Mouse (Mus musculus) midbrain, embryonic 16.5 days (tissue): Measurements from ENCODE around the gene Itpk1. TPM values are rescaled to one million over a fixed set of nuclear protein-coding genes. Genes with fewer than 3 reads are reported as not detected.

Source experiments
- ATAC-seq: fragments of 200-750 bp; cut with Nextera tagmentation; 2 replicates; pipeline ENCODE4 v1.8.0; 2017; ENCODE audit warnings: moderate TSS enrichment
- H3K27ac ChIP-seq: fragments of 300-500 bp; sonication (generic); 2 replicates; pipeline ENCODE4 v1.5.1; 2014; ENCODE audit warnings: mild to moderate bottlenecking, low read length, mixed read lengths
- H3K27me3 ChIP-seq: fragments of 300-500 bp; sonication (generic); 2 replicates; pipeline ENCODE4 v1.6.1; 2014; ENCODE audit warnings: low read depth, low read length, mixed read lengths; ENCODE audit not compliant: control insufficient read depth, insufficient read depth
- H3K36me3 ChIP-seq: fragments of 300-500 bp; sonication (generic); 2 replicates; pipeline ENCODE4 v1.6.1; 2014; ENCODE audit warnings: mild to moderate bottlenecking, low read length, moderate library complexity, mixed read lengths; ENCODE audit not compliant: control insufficient read depth, insufficient read depth
- H3K4me1 ChIP-seq: fragments of 300-500 bp; sonication (generic); 2 replicates; pipeline ENCODE4 v1.6.1; 2014; ENCODE audit warnings: mild to moderate bottlenecking, low read length, mixed read lengths; ENCODE audit not compliant: control insufficient read depth, insufficient read depth
- H3K4me2 ChIP-seq: fragments of 300-500 bp; sonication (generic); 2 replicates; pipeline ENCODE4 v1.6.1; 2014; ENCODE audit warnings: mild to moderate bottlenecking, low read length, mixed read lengths
- H3K4me3 ChIP-seq: fragments of 300-500 bp; sonication (generic); 2 replicates; pipeline ENCODE4 v1.5.1; 2014; ENCODE audit warnings: low read depth, mild to moderate bottlenecking, low read length, moderate library complexity, mixed read lengths
- H3K9ac ChIP-seq: fragments of 300-500 bp; sonication (generic); 2 replicates; pipeline ENCODE4 v1.6.1; 2014; ENCODE audit warnings: low read depth, low read length, mixed read lengths
- H3K9me3 ChIP-seq: fragments of 300-500 bp; sonication (generic); replicated peaks from 2 replicates; pipeline ENCODE4 v1.6.1; 2014; ENCODE audit warnings: mild to moderate bottlenecking, low read length, mixed read lengths; ENCODE audit not compliant: control insufficient read depth, poor library complexity, severe bottlenecking
- WGBS: fragments of 180-500 bp; shearing (Covaris S2); extraction: QIAGEN DNeasy Blood & Tissue Kit; methylation state at CpG from one replicate; pipeline ENCODE4 v1.1.7; 2014; 5-methylcytosine and 5-hydroxymethylcytosine counted together
- polyA plus RNA-seq: library from polyadenylated mRNA; unstranded; fragments of >200 nt; fragmentation: Nextera tagmentation; extraction: Ambion mirVana; gene quantifications from 2 replicates; pipeline ENCODE4 v1.2.1, GENCODE M21; 2015

The Itpk1 gene
- polyA plus RNA-seq, 1 experiment from 2014 or later, result 39.3 TPM

- Histone ChIP-seq H3K4me3 (no peak overlapping the region), H3K9ac (no peak overlapping the region), H3K27me3 (no peaks in the 10 kb centered on the region), H3K36me3 (no peaks in the 10 kb centered on the region), H3K9me3 (no peaks in the 10 kb centered on the region), H3K27ac (no peak overlapping the region), H3K4me1 (peaks cover 38% of the 10 kb centered on the region), H3K4me2 (no peak overlapping the region)
- no peak for ATAC-seq
- 44% methylated on average over 1 of the region's 1 CpGs for WGBS
Measured at GRCm38 (mm10) chr12:102699156-102699555, 5.6 kb downstream of the Itpk1 start.

- 0% methylated on average over 1 of the region's 1 CpGs for WGBS
- H3K9ac ChIP-seq, result no peak overlapping the region
- peak; percentile 14; the same call in 1 of the 2 replicates for ATAC-seq
Measured at GRCm38 (mm10) chr12:102698089-102698684, 6.5 kb downstream of the Itpk1 start.

GRCm38 (mm10) chr12:102697381-102697780 lies 7.3 kb downstream of the Itpk1 start:
- H3K4me3 ChIP-seq, result no peak overlapping the region
- H3K36me3 ChIP-seq, result no peaks in the 10 kb centered on the region
- peaks cover 27% of the 10 kb centered on the region for H3K4me1 ChIP-seq
- no peaks in the 10 kb centered on the region for H3K27me3 ChIP-seq
- 74% methylated on average over 7 of the region's 7 CpGs for WGBS
- no peaks in the 10 kb centered on the region for H3K9me3 ChIP-seq
- no peak overlapping the region for H3K4me2 ChIP-seq
- no peak overlapping the region for H3K9ac ChIP-seq
- ATAC-seq, result no peak
- H3K27ac ChIP-seq, result no peak overlapping the region

More at GRCm38 (mm10) chr12:102698089-102698684, 6.5 kb downstream of the Itpk1 start:
- no peaks in the 10 kb centered on the region for H3K27me3 ChIP-seq
- peaks cover 32% of the 10 kb centered on the region for H3K4me1 ChIP-seq
- H3K4me3 ChIP-seq, result no peak overlapping the region
- no peaks in the 10 kb centered on the region for H3K9me3 ChIP-seq
- H3K4me2 ChIP-seq, result no peak overlapping the region
- H3K27ac ChIP-seq, result no peak overlapping the region
- no peaks in the 10 kb centered on the region for H3K36me3 ChIP-seq

- no peak overlapping the region for H3K9ac ChIP-seq
- no peaks in the 10 kb centered on the region for H3K9me3 ChIP-seq
- WGBS, result 91% methylated on average over 14 of the region's 14 CpGs
- H3K4me2 ChIP-seq, result no peak overlapping the region
- ATAC-seq, result no peak
- no peaks in the 10 kb centered on the region for H3K36me3 ChIP-seq
- no peak overlapping the region for H3K27ac ChIP-seq
- H3K27me3 ChIP-seq, result no peaks in the 10 kb centered on the region
- H3K4me3 ChIP-seq, result no peak overlapping the region
- peaks cover 21% of the 10 kb centered on the region for H3K4me1 ChIP-seq
Measured at GRCm38 (mm10) chr12:102696635-102697354, 7.9 kb downstream of the Itpk1 start.

GRCm38 (mm10) chr12:102695369-102696239 lies 9.1 kb downstream of the Itpk1 start:
- no peaks in the 10 kb centered on the region for H3K9me3 ChIP-seq
- H3K27ac ChIP-seq, result no peak overlapping the region
- no peaks in the 10 kb centered on the region for H3K36me3 ChIP-seq
- no peak for ATAC-seq
- H3K27me3 ChIP-seq, result no peaks in the 10 kb centered on the region
- 68% methylated on average over 18 of the region's 18 CpGs for WGBS
- peaks cover 19% of the 10 kb centered on the region for H3K4me1 ChIP-seq
- H3K4me3 ChIP-seq, result no peak overlapping the region
- H3K9ac ChIP-seq, result no peak overlapping the region
- H3K4me2 ChIP-seq, result no peak overlapping the region

- ATAC-seq, result no peak
- Histone ChIP-seq H3K36me3 (no peaks in the 10 kb centered on the region), H3K9ac (no peak overlapping the region), H3K9me3 (no peaks in the 10 kb centered on the region), H3K27me3 (no peaks in the 10 kb centered on the region), H3K27ac (no peak overlapping the region), H3K4me2 (no peak overlapping the region), H3K4me1 (no peaks in the 10 kb centered on the region), H3K4me3 (no peak overlapping the region)
- 79% methylated on average over 7 of the region's 7 CpGs for WGBS
Measured at GRCm38 (mm10) chr12:102691761-102692160, 13.0 kb downstream of the Itpk1 start.

- WGBS, result 72% methylated on average over 11 of the region's 11 CpGs
- ATAC-seq, result no peak
- no peaks in the 10 kb centered on the region for H3K36me3 ChIP-seq
- H3K27me3 ChIP-seq, result no peaks in the 10 kb centered on the region
- H3K4me1 ChIP-seq, result no peaks in the 10 kb centered on the region
- no peak overlapping the region for H3K27ac ChIP-seq
- no peak overlapping the region for H3K4me2 ChIP-seq
- H3K9ac ChIP-seq, result no peak overlapping the region
- no peak overlapping the region for H3K4me3 ChIP-seq
- H3K9me3 ChIP-seq, result no peaks in the 10 kb centered on the region
Measured at GRCm38 (mm10) chr12:102691180-102691579, 13.6 kb downstream of the Itpk1 start.

- WGBS, result 91% methylated on average over 15 of the region's 15 CpGs
Measured at GRCm38 (mm10) chr12:102689773-102690563, 14.8 kb downstream of the Itpk1 start.

More at GRCm38 (mm10) chr12:102689773-102690563, 14.8 kb downstream of the Itpk1 start:
- H3K4me1 ChIP-seq, result peaks cover 10% of the 10 kb centered on the region
- H3K4me2 ChIP-seq, result no peak overlapping the region
- no peaks in the 10 kb centered on the region for H3K36me3 ChIP-seq
- H3K9me3 ChIP-seq, result no peaks in the 10 kb centered on the region
- H3K9ac ChIP-seq, result no peak overlapping the region
- no peak for ATAC-seq
- no peak overlapping the region for H3K4me3 ChIP-seq
- no peak overlapping the region for H3K27ac ChIP-seq
- no peaks in the 10 kb centered on the region for H3K27me3 ChIP-seq
